Mouse (Mus musculus): Measurements from ENCODE around the gene Gchfr. TPM values are rescaled to one million over a fixed set of nuclear protein-coding genes. Genes with fewer than 3 reads are reported as not detected.

The Gchfr gene
- total RNA-seq, 2 experiments from 2014 or later, result not detected

Other genes with a start within 250 kb of the Gchfr start
- 1 to 10 TPM; 4.0 to 4.3 TPM for gene Chst14, start 241.3 kb upstream of the Gchfr start, total RNA-seq (2021)
- gene Ccdc32, start 138.4 kb upstream of the Gchfr start, total RNA-seq (2021), result 10 to 100 TPM; 41.6 to 43.4 TPM
- 1 to 10 TPM; 8.2 to 8.5 TPM for gene Rpusd2, start 133.0 kb upstream of the Gchfr start, total RNA-seq (2021)
- 1 to 10 TPM; 3.3 to 3.4 TPM for gene Knl1, start 120.7 kb upstream of the Gchfr start, total RNA-seq (2021)
- 1 to 10 TPM; 4.8 to 7.3 TPM for gene Rad51, start 55.0 kb upstream of the Gchfr start, total RNA-seq (2021)
- gene Rmdn3, start 10.7 kb upstream of the Gchfr start, total RNA-seq (2021), result 10 to 100 TPM; 38.4 to 44.5 TPM
- gene Gm14137, start 6.7 kb downstream of the Gchfr start, total RNA-seq (2021), result not detected
- 10 to 100 TPM; 51.3 to 52.0 TPM for gene Zfyve19, start 40.8 kb downstream of the Gchfr start, total RNA-seq (2021)
- gene Dnajc17, start 41.0 kb downstream of the Gchfr start, total RNA-seq (2021), result 10 to 100 TPM; 25.0 to 25.1 TPM
- gene Ppp1r14d, start 62.1 kb downstream of the Gchfr start, total RNA-seq (2021), result not detected
- under 1 TPM; 0.26 to 0.83 TPM for gene Spint1, start 69.6 kb downstream of the Gchfr start, total RNA-seq (2021)
- 10 to 100 TPM; 20.4 to 23.9 TPM for gene Rhov, start 103.5 kb downstream of the Gchfr start, total RNA-seq (2021)
- 10 to 100 TPM; 29.3 to 31.3 TPM for gene Vps18, start 121.0 kb downstream of the Gchfr start, total RNA-seq (2021)
- gene Dll4, start 158.0 kb downstream of the Gchfr start, total RNA-seq (2021), result 1 to 10 TPM; 5.3 to 6.8 TPM
- gene Chac1, start 183.5 kb downstream of the Gchfr start, total RNA-seq (2021), result 1 to 10 TPM; 6.7 to 7.7 TPM